Mouse (Mus musculus) erythroblast, embryonic 14.5 days (primary cell): ENCODE measurements around the gene Gins3.

Source experiments
- GATA1 ChIP-seq: IDR thresholded peaks from 2 replicates; pipeline ENCODE4 v1.6.1; 2012; ENCODE audit warnings: low read length, inconsistent platforms, mixed read lengths
- TAL1 ChIP-seq: IDR thresholded peaks from 3 replicates; pipeline ENCODE4 v1.6.1; 2012; ENCODE audit warnings: low read length, inconsistent platforms, mixed read lengths

DNA sequence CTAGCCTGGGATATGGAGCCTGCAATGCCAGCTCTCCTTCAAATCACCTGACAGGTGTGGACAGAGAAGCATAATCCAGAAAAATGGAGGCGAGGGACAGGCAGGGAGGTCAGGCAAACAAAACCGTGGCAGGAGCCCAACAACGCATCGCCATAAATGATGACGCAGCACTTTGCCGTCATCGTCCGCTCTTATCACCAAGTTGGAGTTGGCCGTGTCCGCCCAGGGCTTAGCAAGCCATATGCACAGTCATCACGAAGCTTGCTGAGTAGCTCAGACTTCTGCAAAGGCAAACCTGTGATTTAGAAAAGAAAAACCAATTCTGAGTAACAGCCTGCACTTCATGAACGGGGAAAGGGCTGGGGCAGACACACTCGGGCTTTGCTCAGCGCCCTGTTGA is 22.5 kb upstream of the Gins3 start:
- TF ChIP-seq GATA1: no peak
- TF ChIP-seq TAL1: no peak
